Mouse (Mus musculus): ENCODE data around the gene Foxd1. TPM values are rescaled to one million over a fixed set of nuclear protein-coding genes. Genes with fewer than 3 reads are reported as not detected.

Foxd1 gene
- total and polyA plus RNA-seq, 2 experiments from 2014 or later: 0.74 to 2.4 TPM

- no peak for DNase-seq (ENCODE audit: low spot score)
- no peaks in the 10 kb centered on the region for H3K9me3 ChIP-seq (ENCODE audit: low read length)
- no peak for ATAC-seq (ENCODE audit: low FRiP score)
- TF ChIP-seq CTCF (IDR thresholded peaks at IDR 0.05): no peak
- peaks cover 17% of the 10 kb centered on the region for H3K36me3 ChIP-seq (ENCODE audit: insufficient read depth, low read length)
- WGBS: 96% methylated on average over 5 of the region's 5 CpGs
- no peaks in the 10 kb centered on the region for H3K27me3 ChIP-seq (ENCODE audit: insufficient read depth, low read length)
- H3K4me2 ChIP-seq (ENCODE audit: low read depth, low read length, poor library complexity, severe bottlenecking): no peak overlapping the region
- no peak overlapping the region for H3K4me3 ChIP-seq (ENCODE audit: low read depth, low read length)
- H3K9ac ChIP-seq (replicated peaks; ENCODE audit: low read length, poor library complexity, severe bottlenecking): no peak overlapping the region
- no peak overlapping the region for H3K27ac ChIP-seq (ENCODE audit: low read depth, low read length)
- no peaks in the 10 kb centered on the region for H3K4me1 ChIP-seq (ENCODE audit: insufficient read depth, low read length)
Measured at GRCm38 (mm10) chr13:98311597-98311996, 42.4 kb upstream of the Foxd1 start.

DNA sequence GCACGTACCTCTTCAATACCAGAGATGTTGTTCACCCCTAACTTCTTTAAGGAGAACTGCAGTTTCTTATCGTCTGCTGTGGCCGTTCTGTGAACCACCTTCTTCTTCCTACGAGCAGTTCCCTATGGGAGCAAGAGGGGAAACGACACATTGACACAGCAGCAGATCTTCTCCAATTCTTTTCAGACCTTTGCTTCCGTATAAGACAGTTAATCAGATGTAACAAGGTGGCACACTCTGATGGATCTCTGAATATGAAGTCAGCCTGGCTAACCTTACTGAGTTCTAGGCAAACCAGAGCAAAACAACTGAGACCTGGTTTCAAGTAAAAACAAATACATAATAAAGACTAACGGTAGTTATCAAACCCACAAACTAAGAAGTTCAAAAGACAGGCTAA, 40.4 kb upstream of the Foxd1 start:
- Histone ChIP-seq H3K4me2 (ENCODE audit: low read depth, low read length, poor library complexity, severe bottlenecking) (no peak overlapping the region), H3K9me3 (ENCODE audit: low read length) (no peaks in the 10 kb centered on the region), H3K4me3 (ENCODE audit: low read depth, low read length) (no peak overlapping the region), H3K27ac (ENCODE audit: low read depth, low read length) (no peak overlapping the region), H3K27me3 (ENCODE audit: insufficient read depth, low read length) (no peaks in the 10 kb centered on the region), H3K36me3 (ENCODE audit: insufficient read depth, low read length) (peaks cover 12% of the 10 kb centered on the region; the same call in 1 of the 2 replicates), H3K9ac (replicated peaks; ENCODE audit: low read length, poor library complexity, severe bottlenecking) (no peak overlapping the region), H3K4me1 (ENCODE audit: insufficient read depth, low read length) (no peaks in the 10 kb centered on the region)
- TF ChIP-seq CTCF (IDR thresholded peaks at IDR 0.05): no peak
- no peak for ATAC-seq (ENCODE audit: low FRiP score)
- WGBS: 79% methylated on average over 7 of the region's 7 CpGs
- no peak for DNase-seq (ENCODE audit: low spot score)

GRCm38 (mm10) chr13:98315124-98315523, 38.9 kb upstream of the Foxd1 start:
- no peak overlapping the region for H3K4me3 ChIP-seq (ENCODE audit: low read depth, low read length)
- H3K9ac ChIP-seq (replicated peaks; ENCODE audit: low read length, poor library complexity, severe bottlenecking): no peak overlapping the region
- 0 out of 2 replicates have a peak overlapping the region, but pooled peaks have one; percentile 9 for H3K4me2 ChIP-seq (ENCODE audit: low read depth, low read length, poor library complexity, severe bottlenecking)
- peaks cover 12% of the 10 kb centered on the region; the same call in 1 of the 2 replicates for H3K36me3 ChIP-seq (ENCODE audit: insufficient read depth, low read length)
- DNase-seq (ENCODE audit: low spot score) (no peak), ATAC-seq (ENCODE audit: low FRiP score) (no peak)
- TF ChIP-seq CTCF (IDR thresholded peaks at IDR 0.05): no peak
- H3K27ac ChIP-seq (ENCODE audit: low read depth, low read length): no peak overlapping the region
- no peaks in the 10 kb centered on the region for H3K4me1 ChIP-seq (ENCODE audit: insufficient read depth, low read length)
- 79% methylated on average over 4 of the region's 4 CpGs for WGBS
- no peaks in the 10 kb centered on the region for H3K27me3 ChIP-seq (ENCODE audit: insufficient read depth, low read length)
- no peaks in the 10 kb centered on the region for H3K9me3 ChIP-seq (ENCODE audit: low read length)

DNA sequence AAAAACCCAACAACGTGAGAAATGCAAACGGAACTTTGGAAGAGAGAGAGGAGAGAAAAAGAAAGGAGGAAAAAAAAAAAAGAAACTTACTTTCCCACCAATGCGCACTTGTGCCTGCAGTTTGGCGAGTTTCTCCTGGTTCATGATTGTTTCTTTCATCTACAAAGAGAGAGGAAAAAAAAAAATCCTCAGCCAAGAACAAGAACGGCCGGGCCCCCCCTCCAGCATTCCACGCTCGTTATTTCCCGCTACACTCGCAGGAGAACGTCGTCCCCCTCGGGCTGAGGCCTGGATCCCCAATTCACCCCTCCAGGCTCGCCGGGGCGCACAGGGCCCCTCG, 37.9 kb upstream of the Foxd1 start:
- no peak for ATAC-seq (ENCODE audit: low FRiP score)
- Histone ChIP-seq H3K4me3 (ENCODE audit: low read depth, low read length) (peak overlapping the region; percentile 99), H3K9me3 (ENCODE audit: low read length) (no peaks in the 10 kb centered on the region), H3K36me3 (ENCODE audit: insufficient read depth, low read length) (peaks cover 9% of the 10 kb centered on the region; the same call in 1 of the 2 replicates), H3K4me2 (ENCODE audit: low read depth, low read length, poor library complexity, severe bottlenecking) (peak overlapping the region; percentile 52), H3K4me1 (ENCODE audit: insufficient read depth, low read length) (no peaks in the 10 kb centered on the region), H3K27me3 (ENCODE audit: insufficient read depth, low read length) (no peaks in the 10 kb centered on the region), H3K9ac (replicated peaks; ENCODE audit: low read length, poor library complexity, severe bottlenecking) (peak overlapping the region; percentile 93), H3K27ac (ENCODE audit: low read depth, low read length) (peak overlapping the region; percentile 74)
- WGBS: 0% methylated on average over 16 of the region's 17 CpGs
- peak; percentile 1 for DNase-seq (ENCODE audit: low spot score)
- TF ChIP-seq CTCF (IDR thresholded peaks at IDR 0.05): no peak

DNA sequence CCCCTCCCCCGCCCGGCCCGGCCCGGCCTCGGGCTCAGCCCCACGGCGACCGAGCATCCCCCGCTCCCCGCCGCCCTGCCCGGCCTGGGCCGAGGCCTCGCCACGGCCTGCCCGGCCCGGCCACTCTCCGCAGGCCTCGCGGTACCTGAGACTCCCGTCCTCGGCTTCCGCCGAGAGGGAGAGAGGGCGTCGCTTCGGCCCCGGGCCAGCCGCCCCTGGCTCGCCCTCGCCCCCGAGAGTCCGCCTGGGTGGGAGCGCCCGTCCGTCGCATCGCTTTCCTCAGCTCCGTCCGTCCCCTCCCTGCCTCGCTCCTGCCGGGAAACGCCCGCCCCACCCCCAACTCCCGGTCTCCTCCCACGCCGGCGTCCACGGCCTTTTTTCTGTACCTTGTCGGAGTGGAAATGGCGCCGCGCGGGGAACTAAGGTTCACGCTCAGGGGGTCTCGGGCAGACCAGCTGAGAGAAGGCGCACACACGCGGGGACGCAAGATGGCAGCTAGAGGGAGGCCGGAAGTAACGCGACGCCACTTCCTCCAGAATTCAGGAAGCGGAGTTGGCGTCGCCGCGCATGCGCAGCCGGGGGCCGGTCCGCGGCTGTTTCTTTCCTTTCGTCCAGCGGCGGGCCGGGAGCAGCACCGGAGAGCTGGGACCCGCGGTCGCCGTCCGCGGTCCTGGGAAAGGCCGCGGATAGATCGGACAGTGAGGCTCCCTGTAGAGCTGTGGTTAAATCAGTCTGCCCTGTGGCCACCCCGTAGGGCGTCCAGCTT, 37.4 kb upstream of the Foxd1 start, which contains the start of gene Btf3:
Gene Btf3, minus strand, starts transcription at position 527 of the 766 bp plus-strand sequence.
- Histone ChIP-seq H3K4me3 (ENCODE audit: low read depth, low read length) (peak within 1 kb of the TSS; percentile 99), H3K4me2 (ENCODE audit: low read depth, low read length, poor library complexity, severe bottlenecking) (peak within 1 kb of the TSS; percentile 64), H3K9me3 (ENCODE audit: low read length) (no peaks in the 10 kb centered on the region), H3K27me3 (ENCODE audit: insufficient read depth, low read length) (no peaks in the 10 kb centered on the region), H3K36me3 (ENCODE audit: insufficient read depth, low read length) (peaks cover 7% of the 10 kb centered on the region; the same call in 1 of the 2 replicates), H3K4me1 (ENCODE audit: insufficient read depth, low read length) (no peaks in the 10 kb centered on the region), H3K9ac (replicated peaks; ENCODE audit: low read length, poor library complexity, severe bottlenecking) (peak within 1 kb of the TSS; percentile 93), H3K27ac (ENCODE audit: low read depth, low read length) (peak within 1 kb of the TSS; percentile 74)
- WGBS: under 1% methylated on average over 83 of the region's 90 CpGs
- TF ChIP-seq CTCF (IDR thresholded peaks at IDR 0.05): peak; percentile 50
- ATAC-seq (ENCODE audit: low FRiP score) (peak; percentile 93), DNase-seq (ENCODE audit: low spot score) (peak; percentile 95)

GRCm38 (mm10) chr13:98317246-98317677, 36.8 kb upstream of the Foxd1 start:
- Histone ChIP-seq H3K36me3 (ENCODE audit: insufficient read depth, low read length) (peaks cover 4% of the 10 kb centered on the region; the same call in 1 of the 2 replicates), H3K9me3 (ENCODE audit: low read length) (no peaks in the 10 kb centered on the region), H3K4me3 (ENCODE audit: low read depth, low read length) (peak overlapping the region; percentile 99), H3K27ac (ENCODE audit: low read depth, low read length) (peak overlapping the region; percentile 74), H3K9ac (replicated peaks; ENCODE audit: low read length, poor library complexity, severe bottlenecking) (peak overlapping the region; percentile 93), H3K27me3 (ENCODE audit: insufficient read depth, low read length) (no peaks in the 10 kb centered on the region), H3K4me1 (ENCODE audit: insufficient read depth, low read length) (no peaks in the 10 kb centered on the region), H3K4me2 (ENCODE audit: low read depth, low read length, poor library complexity, severe bottlenecking) (peak overlapping the region; percentile 64)
- TF ChIP-seq CTCF (IDR thresholded peaks at IDR 0.05): no peak; the same call in 1 of the 2 replicates
- DNase-seq (ENCODE audit: low spot score) (no peak), ATAC-seq (ENCODE audit: low FRiP score) (no peak)
- 2% methylated on average over 16 of the region's 16 CpGs for WGBS

Data from midbrain, postnatal 0 days (tissue).